Mouse (Mus musculus): ENCODE results near the gene Adora1. TPM values are rescaled to one million over a fixed set of nuclear protein-coding genes. Genes with fewer than 3 reads are reported as not detected.
A peak's percentile ranks its signal among the peaks of the same experiment; 100 is the strongest.

The Adora1 gene
- total RNA-seq, 2 experiments from 2014 or later = 224 to 230 TPM

DNA sequence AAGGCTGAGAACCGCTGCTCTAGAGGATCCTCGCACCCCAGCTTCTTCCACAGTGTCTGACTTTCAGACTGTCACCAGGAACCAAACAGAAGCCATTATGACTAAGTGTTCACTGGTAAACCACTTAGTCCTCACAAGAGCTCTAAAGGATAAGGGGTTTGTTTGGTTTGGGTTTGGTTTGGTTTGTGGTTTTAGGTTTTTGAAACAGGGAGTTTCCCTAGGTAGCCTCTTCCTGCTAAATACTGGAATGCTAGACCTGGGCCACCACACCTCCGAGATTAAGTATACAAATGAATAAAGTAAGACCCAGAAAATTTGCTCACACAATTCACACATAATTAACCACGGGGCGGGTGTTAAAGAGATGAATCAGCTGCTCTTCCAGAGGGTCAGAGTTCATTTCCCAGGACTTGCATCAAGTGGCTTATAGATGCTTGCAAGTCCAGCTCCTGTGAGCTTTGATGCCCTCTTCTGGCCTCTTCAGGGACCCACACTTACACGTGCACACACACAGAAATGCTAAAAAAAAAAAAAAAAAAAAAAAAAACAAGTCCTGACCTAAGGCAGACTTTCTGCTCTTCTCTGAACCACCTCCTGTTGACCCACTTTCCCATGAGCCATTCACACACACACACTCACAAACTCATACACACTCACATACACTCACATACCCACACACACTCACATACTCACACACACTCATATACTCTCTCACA is 72.6 kb downstream of the Adora1 start:
- no peak for DNase-seq (ENCODE audit: extremely low spot score in 1 of 2, low spot score in 1 of 2)

DNA sequence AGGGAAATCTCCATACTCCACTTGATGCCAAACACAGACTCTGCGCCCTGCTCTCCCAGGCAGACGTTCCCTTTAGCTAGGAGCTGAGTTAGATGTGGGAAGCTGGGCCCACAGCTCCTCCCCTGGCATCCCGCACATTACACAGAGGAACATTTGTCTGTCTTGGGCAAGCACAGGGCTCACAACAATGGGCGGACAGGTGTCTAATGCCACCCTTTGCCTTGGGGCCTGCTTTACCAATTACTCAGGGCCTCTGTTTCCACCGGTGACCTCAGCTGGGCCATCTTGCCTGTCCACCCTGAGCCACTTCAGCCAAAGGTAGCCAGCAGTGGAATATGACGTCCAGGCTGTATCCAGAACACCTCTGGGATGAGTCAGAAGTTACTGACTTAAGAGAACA is 73.8 kb downstream of the Adora1 start:
- DNase-seq (ENCODE audit: extremely low spot score in 1 of 2, low spot score in 1 of 2) = no peak

DNA sequence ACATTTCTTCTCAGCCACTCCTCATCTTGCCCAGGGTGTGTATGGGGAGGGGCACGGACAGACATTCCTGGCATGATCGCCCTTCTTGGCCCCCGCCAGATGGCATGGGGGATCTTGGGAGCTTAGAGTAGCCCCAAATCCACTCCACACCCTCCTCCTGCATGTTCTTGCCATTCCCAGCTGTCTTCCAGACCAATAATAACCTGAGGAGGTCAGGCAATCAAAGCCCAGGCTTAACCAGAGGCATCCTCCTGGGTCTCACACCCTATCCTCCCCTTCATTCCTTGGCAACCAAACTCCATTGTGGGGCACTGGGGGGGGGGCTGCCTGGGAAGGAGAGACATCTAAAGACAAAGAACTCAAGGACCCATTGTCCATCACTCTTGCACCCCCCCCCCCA is 74.8 kb downstream of the Adora1 start:
- DNase-seq (ENCODE audit: extremely low spot score in 1 of 2, low spot score in 1 of 2) = no peak

- DNase-seq (ENCODE audit: extremely low spot score in 1 of 2, low spot score in 1 of 2) = no peak
Measured at GRCm38 (mm10) chr1:134154655-134155054, 80.6 kb downstream of the Adora1 start.

DNA sequence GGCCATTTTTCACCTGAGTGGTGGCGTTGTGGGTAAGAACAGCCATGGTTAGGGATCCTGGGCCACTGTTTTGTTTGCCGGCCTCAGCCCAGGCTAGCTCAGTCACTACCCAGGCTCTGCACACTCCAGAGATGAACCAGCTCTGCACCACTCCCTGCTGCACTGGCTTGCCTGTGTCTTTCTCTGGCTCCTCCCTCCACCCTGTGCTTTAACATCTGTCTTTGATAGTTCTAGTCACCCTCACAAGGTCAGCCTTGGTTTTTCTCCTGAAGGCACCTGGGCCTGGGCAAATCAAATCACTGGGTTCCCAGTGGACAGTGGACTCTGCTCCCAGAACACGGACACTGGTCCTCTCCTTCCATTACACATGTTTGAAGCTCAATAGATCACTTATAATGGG is 81.1 kb downstream of the Adora1 start:
- no peak for DNase-seq (ENCODE audit: extremely low spot score in 1 of 2, low spot score in 1 of 2)

DNA sequence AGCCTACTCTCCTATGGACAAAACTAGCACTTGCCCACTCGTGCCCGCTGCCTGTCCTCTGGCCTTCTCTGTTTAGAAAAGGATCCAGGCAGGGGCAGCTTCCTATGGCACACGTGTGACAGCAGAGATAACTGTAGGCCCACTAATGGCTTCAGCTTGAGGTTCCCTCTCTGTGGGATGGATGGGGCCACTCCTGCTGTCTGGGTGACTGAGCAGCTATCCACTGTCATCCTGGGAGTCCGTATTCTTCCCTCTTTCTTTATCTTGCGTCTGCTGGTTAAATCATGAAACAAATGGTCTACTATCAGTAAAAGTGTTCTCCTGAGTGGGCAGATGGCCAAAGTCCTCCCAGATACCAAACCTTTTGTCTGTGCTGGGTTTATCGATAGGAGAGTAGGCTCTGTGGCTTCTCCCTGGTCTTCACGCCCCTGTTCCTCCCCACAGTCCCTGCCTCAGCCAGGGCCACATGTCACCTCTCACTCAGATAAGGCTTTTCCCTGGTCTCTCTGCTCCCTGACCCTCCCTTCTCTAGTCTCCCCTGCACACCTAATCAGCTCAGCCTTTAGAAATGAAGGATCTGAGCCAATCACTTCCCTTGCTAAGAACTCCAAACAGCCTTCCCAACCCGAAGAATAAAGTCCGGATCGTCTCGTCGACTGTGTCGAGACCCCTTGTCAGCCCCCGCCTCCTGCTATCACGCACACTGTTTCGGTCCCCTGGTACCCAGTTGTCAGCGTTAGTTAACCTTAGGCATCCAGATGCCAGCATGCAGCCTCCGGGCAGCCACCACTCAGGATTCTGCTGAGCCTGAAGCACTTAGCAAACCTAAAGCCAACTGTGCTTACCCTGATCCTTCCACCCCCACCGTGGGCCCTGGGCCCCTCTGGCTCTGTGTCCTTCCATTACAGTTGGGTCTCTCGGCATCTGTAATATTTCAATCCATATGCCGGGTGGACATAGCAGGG is 82.3 kb downstream of the Adora1 start:
- no peak for DNase-seq (ENCODE audit: extremely low spot score in 1 of 2, low spot score in 1 of 2)

- DNase-seq (ENCODE audit: extremely low spot score in 1 of 2, low spot score in 1 of 2) = peak; percentile 61 to 86
Measured at GRCm38 (mm10) chr1:134151655-134152412, 83.4 kb downstream of the Adora1 start.

DNA sequence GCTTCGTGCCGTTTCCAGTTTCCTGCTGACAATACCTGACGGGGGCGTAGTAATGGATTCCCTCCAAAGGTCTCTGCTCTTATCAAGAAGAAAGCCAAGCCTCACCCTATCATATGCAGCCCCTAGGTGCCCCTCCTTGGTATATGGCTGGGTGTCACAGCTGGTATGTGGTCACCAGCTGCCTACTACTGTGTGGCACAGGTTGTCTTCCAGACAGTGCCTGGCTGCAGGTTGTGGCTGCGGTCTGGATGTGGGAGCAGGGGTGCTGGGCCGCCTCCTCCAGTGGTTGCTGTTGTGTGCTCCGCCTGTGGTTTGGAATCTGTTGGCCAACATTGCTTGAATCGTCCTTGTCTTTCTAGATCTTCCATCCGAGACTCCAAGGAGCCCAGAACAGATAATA is 84.5 kb downstream of the Adora1 start:
- DNase-seq (ENCODE audit: extremely low spot score in 1 of 2, low spot score in 1 of 2) = no peak

- DNase-seq (ENCODE audit: extremely low spot score in 1 of 2, low spot score in 1 of 2) = no peak
Measured at GRCm38 (mm10) chr1:134150076-134150475, 85.2 kb downstream of the Adora1 start.

Other genes with a start within 250 kb of the Adora1 start
- 1 to 10 TPM; 3.2 to 5.4 TPM for gene Fmod, start 198.2 kb downstream of the Adora1 start, total RNA-seq (2021)
- 10 to 100 TPM; 17.0 to 18.1 TPM for gene Btg2, start 156.3 kb downstream of the Adora1 start, total RNA-seq (2021)
- under 1 TPM in 1 of 2 experiments, not detected in 1; 0.22 TPM for gene Chit1, start 124.2 kb downstream of the Adora1 start, total RNA-seq (2021)
- gene Chil1, start 53.3 kb downstream of the Adora1 start, total RNA-seq (2021) = 10 to 100 TPM in 1 of 2 experiments, 1 to 10 TPM in 1; 7.3 to 10.8 TPM
- gene Mybph, start 42.0 kb downstream of the Adora1 start, total RNA-seq (2021) = under 1 TPM; 0.17 to 0.19 TPM
- not detected for gene Myog, start 54.6 kb upstream of the Adora1 start, total RNA-seq (2021)
- 10 to 100 TPM; 69.3 to 78.8 TPM for gene Ppfia4, start 97.5 kb upstream of the Adora1 start, total RNA-seq (2021)
- gene Tmem183a, start 126.5 kb upstream of the Adora1 start, total RNA-seq (2021) = 10 to 100 TPM; 73.0 to 91.4 TPM
- gene 4933406M09Rik, start 150.5 kb upstream of the Adora1 start, total RNA-seq (2021) = not detected
- 10 to 100 TPM; 28.7 to 33.2 TPM for gene Cyb5r1, start 170.1 kb upstream of the Adora1 start, total RNA-seq (2021)
- 10 to 100 TPM; 58.7 to 61.1 TPM for gene Adipor1, start 179.9 kb upstream of the Adora1 start, total RNA-seq (2021)
- 10 to 100 TPM; 40.2 to 43.8 TPM for gene Klhl12, start 220.1 kb upstream of the Adora1 start, total RNA-seq (2021)

Data from layer of hippocampus, postnatal 25 days (tissue).